Mouse (Mus musculus) c-Kit-negative CD71-positive TER-119-positive erythroid progenitor cells, embryonic 14.5 days (primary cell): ENCODE data around the gene Tcirg1.

Experiments
- DNase-seq: peaks from one replicate; pipeline ENCODE4 v3.0.0-alpha.2; 2013; ENCODE audit warnings: low read depth, low spot score

Tcirg1 gene

GRCm38 (mm10) chr19:3851979-3852681 is 54.8 kb downstream of the Tcirg1 start:
- no peak for DNase-seq

- DNase-seq, result peak; percentile 82
Observed at GRCm38 (mm10) chr19:3851502-3851962, 55.4 kb downstream of the Tcirg1 start, which contains the start of gene Chka. TSS of gene Chka (plus strand) at chr19:3851773.

GRCm38 (mm10) chr19:3850847-3851469 is 56.0 kb downstream of the Tcirg1 start:
- no peak for DNase-seq

- no peak for DNase-seq
Observed at GRCm38 (mm10) chr19:3850076-3850475, 56.9 kb downstream of the Tcirg1 start.

- no peak for DNase-seq
Observed at GRCm38 (mm10) chr19:3849251-3849650, 57.7 kb downstream of the Tcirg1 start.

GRCm38 (mm10) chr19:3848207-3848808 is 58.6 kb downstream of the Tcirg1 start:
- DNase-seq, result no peak

GRCm38 (mm10) chr19:3847711-3848110 is 59.2 kb downstream of the Tcirg1 start:
- no peak for DNase-seq

- no peak for DNase-seq
Observed at GRCm38 (mm10) chr19:3846676-3847604, 60.0 kb downstream of the Tcirg1 start.
